Mouse (Mus musculus) forebrain, embryonic 13.5 days (tissue): ENCODE measurements around the gene Tnfrsf19. TPM values are rescaled to one million over a fixed set of nuclear protein-coding genes. Genes with fewer than 3 reads are reported as not detected.

Experiments
- ATAC-seq: fragments of 200-750 bp; cut with Nextera tagmentation; 2 replicates; pipeline ENCODE4 v1.8.0; 2017
- H3K27ac ChIP-seq: fragments of 300-500 bp; sonication (generic); 2 replicates; pipeline ENCODE4 v1.5.1; 2015; ENCODE audit warnings: inconsistent platforms, mild to moderate bottlenecking, moderate library complexity
- H3K27me3 ChIP-seq: fragments of 300-500 bp; sonication (generic); 2 replicates; pipeline ENCODE4 v1.6.1; 2015; ENCODE audit warnings: mild to moderate bottlenecking, inconsistent platforms
- H3K36me3 ChIP-seq: fragments of 300-500 bp; sonication (generic); 2 replicates; pipeline ENCODE4 v1.6.1; 2015; ENCODE audit warnings: mild to moderate bottlenecking, inconsistent platforms; ENCODE audit not compliant: poor library complexity, severe bottlenecking
- H3K4me1 ChIP-seq: fragments of 300-500 bp; sonication (generic); 2 replicates; pipeline ENCODE4 v1.6.1; 2015; ENCODE audit warnings: inconsistent platforms
- H3K4me2 ChIP-seq: fragments of 300-500 bp; sonication (generic); 2 replicates; pipeline ENCODE4 v1.6.1; 2015; ENCODE audit warnings: inconsistent platforms, mild to moderate bottlenecking, moderate library complexity
- H3K4me3 ChIP-seq: fragments of 300-500 bp; sonication (generic); 2 replicates; pipeline ENCODE4 v1.5.1; 2015; ENCODE audit warnings: mild to moderate bottlenecking, inconsistent platforms
- H3K9ac ChIP-seq: fragments of 300-500 bp; sonication (generic); 2 replicates; pipeline ENCODE4 v1.6.1; 2015; ENCODE audit warnings: mild to moderate bottlenecking, inconsistent platforms
- H3K9me3 ChIP-seq: fragments of 300-500 bp; sonication (generic); replicated peaks from 2 replicates; pipeline ENCODE4 v1.6.1; 2016; ENCODE audit warnings: inconsistent platforms
- WGBS: fragments of 180-500 bp; shearing (Covaris S2); methylation state at CpG from one replicate; pipeline ENCODE4 v1.1.7; 2015; 5-methylcytosine and 5-hydroxymethylcytosine counted together
- polyA plus RNA-seq: library from polyadenylated mRNA; unstranded; fragments of >200 nt; fragmentation: Nextera tagmentation; extraction: Ambion mirVana; gene quantifications from 2 replicates; pipeline ENCODE4 v1.2.1, GENCODE M21; 2015

Gene Tnfrsf19
- polyA plus RNA-seq, 1 experiment from 2014 or later: 61.3 TPM

DNA sequence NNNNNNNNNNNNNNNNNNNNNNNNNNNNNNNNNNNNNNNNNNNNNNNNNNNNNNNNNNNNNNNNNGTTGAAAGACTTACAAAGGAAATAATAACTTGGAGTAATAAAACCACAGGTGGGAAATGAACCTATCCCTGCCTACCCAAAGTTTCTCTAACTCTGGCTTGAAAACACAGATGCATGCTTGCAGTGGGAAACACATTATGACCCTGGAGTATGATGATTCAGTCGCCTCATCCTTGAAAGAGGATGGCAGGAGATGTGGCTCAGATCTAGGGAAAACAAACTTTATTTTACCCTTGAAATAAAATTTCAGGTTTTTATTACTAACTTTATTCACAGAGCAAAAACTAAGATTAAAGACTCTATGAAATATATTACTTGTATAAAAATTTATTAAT is 26.4 kb downstream of the Tnfrsf19 start:
- Histone ChIP-seq H3K9me3 (no peaks in the 10 kb centered on the region), H3K27me3 (no peaks in the 10 kb centered on the region), H3K4me1 (peaks cover 34% of the 10 kb centered on the region), H3K27ac (no peak overlapping the region), H3K9ac (no peak overlapping the region), H3K4me3 (no peak overlapping the region), H3K36me3 (peaks cover 35% of the 10 kb centered on the region), H3K4me2 (no peak overlapping the region)
- ATAC-seq: no peak
- WGBS: 97% methylated on average over 1 of the region's 1 CpGs

- Histone ChIP-seq H3K36me3 (peaks cover 4% of the 10 kb centered on the region; the same call in 1 of the 2 replicates), H3K4me3 (no peak overlapping the region), H3K27ac (no peak overlapping the region), H3K4me2 (no peak overlapping the region), H3K27me3 (no peaks in the 10 kb centered on the region), H3K9ac (no peak overlapping the region), H3K9me3 (no peaks in the 10 kb centered on the region), H3K4me1 (peaks cover 57% of the 10 kb centered on the region)
- ATAC-seq: no peak
- WGBS: 63% methylated on average over 15 of the region's 15 CpGs
These were observed 31.7 kb downstream of the Tnfrsf19 start for GRCm38 (mm10) chr14:61014544-61014943.

- H3K9ac ChIP-seq: no peak overlapping the region; the same call in none of the 2 replicates
- peak overlapping the region; percentile 26 for H3K4me3 ChIP-seq
- peaks cover 46% of the 10 kb centered on the region for H3K4me1 ChIP-seq
- peak overlapping the region; percentile 83 for H3K27ac ChIP-seq
- H3K27me3 ChIP-seq: no peaks in the 10 kb centered on the region
- H3K36me3 ChIP-seq: no peaks in the 10 kb centered on the region
- WGBS: 0% methylated on average over 17 of the region's 17 CpGs
- ATAC-seq: peak; percentile 89
- H3K9me3 ChIP-seq: no peaks in the 10 kb centered on the region
- peak overlapping the region; percentile 54 for H3K4me2 ChIP-seq
These were observed 33.8 kb downstream of the Tnfrsf19 start for GRCm38 (mm10) chr14:61012397-61012931.

DNA sequence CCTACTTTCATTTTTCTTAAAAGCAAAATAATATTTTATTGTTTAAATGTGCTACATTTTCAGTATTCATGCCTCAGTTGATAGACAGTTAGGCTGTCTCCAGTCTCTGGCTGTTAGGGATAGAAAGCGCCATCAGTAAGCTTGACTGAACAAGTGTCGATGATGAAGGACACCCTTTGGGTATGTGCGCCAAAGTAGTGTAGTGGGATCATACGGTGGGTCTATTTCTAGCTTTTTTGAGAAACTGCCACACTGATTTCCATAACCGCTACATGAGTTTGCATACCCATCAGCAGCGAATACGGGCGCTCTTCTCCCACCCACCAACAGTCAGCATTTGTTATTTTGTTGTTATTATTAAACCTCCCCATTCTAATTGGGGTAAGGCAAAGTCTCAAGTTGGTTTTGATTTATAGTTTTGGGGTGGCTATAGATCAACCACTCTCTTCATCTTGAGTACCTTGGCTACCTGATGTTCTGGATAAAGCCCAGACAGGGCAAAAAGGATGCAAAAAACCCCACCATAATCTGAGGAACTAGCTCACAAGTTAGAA is 34.6 kb downstream of the Tnfrsf19 start:
- peak overlapping the region; percentile 83 for H3K27ac ChIP-seq
- no peak overlapping the region for H3K9ac ChIP-seq
- peak overlapping the region; percentile 54; the same call in 1 of the 2 replicates for H3K4me2 ChIP-seq
- WGBS: 43% methylated on average over 8 of the region's 8 CpGs
- no peaks in the 10 kb centered on the region for H3K9me3 ChIP-seq
- H3K4me1 ChIP-seq: peaks cover 44% of the 10 kb centered on the region
- ATAC-seq: peak; percentile 7
- no peaks in the 10 kb centered on the region for H3K27me3 ChIP-seq
- H3K36me3 ChIP-seq: no peaks in the 10 kb centered on the region
- H3K4me3 ChIP-seq: no peak overlapping the region

GRCm38 (mm10) chr14:61005127-61005837 is 41.0 kb downstream of the Tnfrsf19 start:
- ATAC-seq: peak; percentile 61; the same call in 1 of the 2 replicates
- Histone ChIP-seq H3K27ac (peak overlapping the region; percentile 54), H3K9me3 (no peaks in the 10 kb centered on the region), H3K9ac (peak overlapping the region; percentile 21; the same call in 1 of the 2 replicates), H3K4me2 (peak overlapping the region; percentile 10; the same call in 1 of the 2 replicates), H3K27me3 (no peaks in the 10 kb centered on the region), H3K4me1 (peaks cover 27% of the 10 kb centered on the region), H3K36me3 (peaks cover 9% of the 10 kb centered on the region; the same call in 1 of the 2 replicates), H3K4me3 (no peak overlapping the region)
- 3% methylated on average over 17 of the region's 17 CpGs for WGBS

DNA sequence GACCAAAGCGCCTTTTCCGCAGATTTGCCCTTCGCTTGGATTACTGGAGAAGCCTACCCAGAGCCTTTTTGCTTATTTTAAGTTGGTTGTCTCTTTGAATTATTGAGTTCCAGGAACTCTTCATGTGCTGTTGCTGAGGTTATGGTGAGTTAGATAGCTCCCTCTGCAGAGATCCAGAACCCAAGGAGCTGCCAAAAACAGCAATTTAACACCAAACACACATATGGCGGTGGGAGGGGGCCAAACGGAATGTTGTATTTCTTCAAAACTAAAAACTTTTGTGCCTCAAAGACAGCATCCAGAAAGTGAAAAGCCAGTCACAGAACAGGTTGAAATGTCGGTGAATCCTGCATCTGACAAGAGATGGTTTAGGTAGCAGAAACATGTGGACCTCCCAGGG is 42.6 kb downstream of the Tnfrsf19 start:
- Histone ChIP-seq H3K4me2 (no peak overlapping the region), H3K27ac (no peak overlapping the region), H3K27me3 (no peaks in the 10 kb centered on the region), H3K4me1 (peaks cover 33% of the 10 kb centered on the region), H3K4me3 (no peak overlapping the region), H3K9me3 (no peaks in the 10 kb centered on the region), H3K36me3 (peaks cover 9% of the 10 kb centered on the region; the same call in 1 of the 2 replicates), H3K9ac (no peak overlapping the region)
- ATAC-seq: no peak
- WGBS: 87% methylated on average over 6 of the region's 6 CpGs

DNA sequence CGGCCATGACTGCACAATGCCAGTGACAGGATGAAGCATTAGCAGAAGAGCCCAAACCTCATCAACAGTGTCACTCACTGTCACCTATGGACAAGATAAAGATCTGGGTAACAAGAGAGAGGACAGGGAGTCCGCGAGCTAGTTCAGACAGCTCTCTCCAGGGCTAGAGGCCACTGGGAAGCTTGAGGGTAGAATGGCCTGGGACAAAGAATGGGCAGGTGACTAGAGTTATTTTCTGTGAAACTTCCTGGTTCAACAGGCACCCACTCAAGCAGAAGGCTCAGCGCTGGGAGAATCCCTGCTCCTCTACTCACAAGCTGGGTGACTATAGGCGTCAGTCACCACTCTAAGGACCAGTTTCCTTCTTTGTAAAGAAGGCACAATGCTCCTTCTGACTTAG is 46.2 kb downstream of the Tnfrsf19 start:
- Histone ChIP-seq H3K27ac (no peak overlapping the region), H3K36me3 (peaks cover 9% of the 10 kb centered on the region; the same call in 1 of the 2 replicates), H3K4me1 (peaks cover 31% of the 10 kb centered on the region), H3K9ac (no peak overlapping the region), H3K27me3 (no peaks in the 10 kb centered on the region), H3K4me3 (no peak overlapping the region), H3K9me3 (no peaks in the 10 kb centered on the region), H3K4me2 (no peak overlapping the region)
- no peak for ATAC-seq
- 77% methylated on average over 5 of the region's 5 CpGs for WGBS

GRCm38 (mm10) chr14:60996556-60996955 is 49.7 kb downstream of the Tnfrsf19 start:
- WGBS: 71% methylated on average over 6 of the region's 6 CpGs
- H3K27me3 ChIP-seq: no peaks in the 10 kb centered on the region
- no peak overlapping the region for H3K9ac ChIP-seq
- no peak for ATAC-seq
- peaks cover 38% of the 10 kb centered on the region for H3K4me1 ChIP-seq
- H3K4me3 ChIP-seq: no peak overlapping the region
- H3K9me3 ChIP-seq: no peaks in the 10 kb centered on the region
- 0 out of 2 replicates have a peak, but pooled peaks cover 2% of the 10 kb centered on the region for H3K36me3 ChIP-seq
- H3K27ac ChIP-seq: no peak overlapping the region
- no peak overlapping the region for H3K4me2 ChIP-seq

- H3K27me3 ChIP-seq: no peaks in the 10 kb centered on the region
- H3K9me3 ChIP-seq: no peaks in the 10 kb centered on the region
- H3K4me3 ChIP-seq: no peak overlapping the region
- H3K4me2 ChIP-seq: no peak overlapping the region
- H3K4me1 ChIP-seq: peaks cover 44% of the 10 kb centered on the region
- no peak for ATAC-seq
- H3K9ac ChIP-seq: no peak overlapping the region
- H3K36me3 ChIP-seq: 0 out of 2 replicates have a peak, but pooled peaks cover 8% of the 10 kb centered on the region
- no peak overlapping the region for H3K27ac ChIP-seq
- WGBS: 79% methylated on average over 10 of the region's 10 CpGs
These were observed 52.8 kb downstream of the Tnfrsf19 start for GRCm38 (mm10) chr14:60993506-60993905.

DNA sequence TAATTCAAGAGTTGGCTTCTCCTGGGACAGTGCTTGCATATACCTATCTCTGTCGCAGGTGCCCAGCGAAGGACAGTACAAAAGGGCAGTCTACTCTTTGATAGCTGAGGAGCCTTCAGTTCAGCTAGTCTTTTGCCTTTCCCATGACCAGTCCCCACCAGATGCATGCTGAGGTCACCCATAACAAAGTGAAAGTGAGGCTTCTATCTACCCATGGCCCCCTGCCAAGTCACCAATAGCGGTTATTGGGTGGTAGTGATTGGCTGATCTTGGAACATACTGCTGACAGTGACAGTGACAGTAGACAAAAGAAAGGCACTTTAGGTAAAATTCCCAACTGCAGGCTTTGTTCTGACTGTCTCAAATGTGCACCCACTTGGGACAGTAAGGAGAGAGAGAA is 53.2 kb downstream of the Tnfrsf19 start:
- Histone ChIP-seq H3K4me2 (no peak overlapping the region), H3K27me3 (no peaks in the 10 kb centered on the region), H3K27ac (no peak overlapping the region), H3K4me1 (peaks cover 48% of the 10 kb centered on the region), H3K9ac (no peak overlapping the region), H3K9me3 (no peaks in the 10 kb centered on the region), H3K36me3 (0 out of 2 replicates have a peak, but pooled peaks cover 8% of the 10 kb centered on the region), H3K4me3 (no peak overlapping the region)
- ATAC-seq: no peak
- 80% methylated on average over 3 of the region's 3 CpGs for WGBS

- H3K4me2 ChIP-seq: no peak overlapping the region
- no peaks in the 10 kb centered on the region for H3K27me3 ChIP-seq
- WGBS: 69% methylated on average over 4 of the region's 4 CpGs
- no peak for ATAC-seq
- no peaks in the 10 kb centered on the region for H3K9me3 ChIP-seq
- no peak overlapping the region for H3K4me3 ChIP-seq
- no peak overlapping the region for H3K9ac ChIP-seq
- 0 out of 2 replicates have a peak, but pooled peaks cover 8% of the 10 kb centered on the region for H3K36me3 ChIP-seq
- peaks cover 54% of the 10 kb centered on the region for H3K4me1 ChIP-seq
- no peak overlapping the region for H3K27ac ChIP-seq
These were observed 54.1 kb downstream of the Tnfrsf19 start for GRCm38 (mm10) chr14:60992144-60992543.

- 0 out of 2 replicates have a peak, but pooled peaks have one; percentile 33 for ATAC-seq
- Histone ChIP-seq H3K9ac (no peak overlapping the region), H3K4me2 (no peak overlapping the region), H3K27ac (0 out of 2 replicates have a peak overlapping the region, but pooled peaks have one; percentile 10), H3K4me3 (no peak overlapping the region), H3K9me3 (no peaks in the 10 kb centered on the region), H3K36me3 (0 out of 2 replicates have a peak, but pooled peaks cover 5% of the 10 kb centered on the region), H3K4me1 (peaks cover 64% of the 10 kb centered on the region), H3K27me3 (no peaks in the 10 kb centered on the region)
- 38% methylated on average over 6 of the region's 6 CpGs for WGBS
These were observed 58.1 kb downstream of the Tnfrsf19 start for GRCm38 (mm10) chr14:60988228-60988627.
